Mouse (Mus musculus) MEL (cell line): ENCODE measurements around the gene Mpzl3. TPM values are rescaled to one million over a fixed set of nuclear protein-coding genes. Genes with fewer than 3 reads are reported as not detected.

ENCODE experiments used
- DNase-seq: peaks from one replicate; pipeline ENCODE4 v3.0.0; 2011; ENCODE audit warnings: low read depth, low spot score
- H3K27ac ChIP-seq: 2 replicates; pipeline ENCODE4 v1.5.1; 2012; ENCODE audit warnings: low read depth, mild to moderate bottlenecking, control low read depth, low read length, moderate library complexity; ENCODE audit not compliant: control insufficient read depth
- H3K27me3 ChIP-seq, 2 experiments: fragments of 150-350 bp in 1 of 2; sonication (generic) in 1 of 2; 2 replicates each; pipeline ENCODE4 v1.6.1; 2012; ENCODE audit warnings: low read length in 2 of 2, mild to moderate bottlenecking in 2 of 2, improper control_type of control experiment in 1 of 2, moderate library complexity in 1 of 2; ENCODE audit not compliant: insufficient read depth in 2 of 2, control insufficient read depth in 1 of 2
- H3K36me3 ChIP-seq, 2 experiments: 2 replicates each; pipeline ENCODE4 v1.6.1; 2012 to 2014; ENCODE audit warnings: low read length in 2 of 2, improper control_type of control experiment in 1 of 2, inconsistent platforms in 1 of 2, mild to moderate bottlenecking in 1 of 2; ENCODE audit not compliant: insufficient read depth in 2 of 2, control insufficient read depth in 1 of 2
- H3K4me1 ChIP-seq, 2 experiments: fragments of 150-350 bp in 1 of 2; sonication (generic) in 1 of 2; 2 replicates each; pipeline ENCODE4 v1.6.1; 2012; ENCODE audit warnings: low read length in 2 of 2, improper control_type of control experiment in 1 of 2, mild to moderate bottlenecking in 1 of 2; ENCODE audit not compliant: insufficient read depth in 2 of 2, control insufficient read depth in 1 of 2
- H3K4me3 ChIP-seq, 2 experiments: fragments of 150-350 bp in 1 of 2; sonication (generic) in 1 of 2; 2 replicates each; pipeline ENCODE4 v1.5.1; 2012; ENCODE audit warnings: low read depth in 2 of 2, low read length in 2 of 2, mild to moderate bottlenecking in 2 of 2, moderate library complexity in 2 of 2, control low read depth in 1 of 2, improper control_type of control experiment in 1 of 2; ENCODE audit not compliant: control insufficient read depth in 1 of 2, insufficient read depth in 1 of 2
- H3K79me2 ChIP-seq: 2 replicates; pipeline ENCODE4 v1.6.1; 2012; ENCODE audit warnings: mild to moderate bottlenecking, low read length, moderate library complexity; ENCODE audit not compliant: control insufficient read depth, poor library complexity, insufficient read depth
- H3K9ac ChIP-seq: 2 replicates; pipeline ENCODE4 v1.6.1; 2012; ENCODE audit warnings: low read depth, mild to moderate bottlenecking, control low read depth, low read length, moderate library complexity; ENCODE audit not compliant: control insufficient read depth, poor library complexity, severe bottlenecking
- H3K9me3 ChIP-seq: fragments of 150-350 bp; sonication (generic); replicated peaks from 2 replicates; pipeline ENCODE4 v1.6.1; 2012; ENCODE audit warnings: mild to moderate bottlenecking, low read length, improper control_type of control experiment, moderate library complexity; ENCODE audit not compliant: insufficient read depth
- BHLHE40 ChIP-seq: IDR thresholded peaks from 2 replicates; pipeline ENCODE4 v1.6.1; 2012; ENCODE audit warnings: low read depth, mild to moderate bottlenecking, inconsistent platforms, low read length, improper control_type of control experiment, borderline replicate concordance
- CHD1 ChIP-seq: IDR thresholded peaks from 2 replicates; pipeline ENCODE4 v1.6.1; 2012; ENCODE audit warnings: low read depth, mild to moderate bottlenecking, inconsistent platforms, low read length, improper control_type of control experiment
- CTCF ChIP-seq, 3 experiments: IDR thresholded peaks in 2 of 3; conservative IDR thresholded peaks in 1 of 3; 2 replicates each; pipeline ENCODE4 v1.5.1; 2011 to 2012; ENCODE audit warnings: low read length in 3 of 3, low read depth in 2 of 3, mild to moderate bottlenecking in 2 of 3, improper control_type of control experiment in 1 of 3, inconsistent platforms in 1 of 3, mixed read lengths in 1 of 3, moderate library complexity in 1 of 3; ENCODE audit not compliant: control insufficient read depth in 1 of 3, insufficient read depth in 1 of 3, poor library complexity in 1 of 3, severe bottlenecking in 1 of 3
- E2F4 ChIP-seq: IDR thresholded peaks from 2 replicates; pipeline ENCODE4 v1.6.1; 2011; ENCODE audit warnings: low read depth, low read length, improper control_type of control experiment, borderline replicate concordance
- ELF1 ChIP-seq: IDR thresholded peaks from 2 replicates; pipeline ENCODE4 v1.6.1; 2014; ENCODE audit warnings: low read depth, mild to moderate bottlenecking, inconsistent platforms, low read length, improper control_type of control experiment, moderate library complexity
- EP300 ChIP-seq, 2 experiments: IDR thresholded peaks; 2 replicates each; pipeline ENCODE4 v1.6.1; 2011; ENCODE audit warnings: improper control_type of control experiment in 2 of 2, low read length in 2 of 2, low read depth in 1 of 2, mild to moderate bottlenecking in 1 of 2
- ETS1 ChIP-seq: IDR thresholded peaks from 2 replicates; pipeline ENCODE4 v1.6.1; 2012; ENCODE audit warnings: low read depth, mild to moderate bottlenecking, inconsistent platforms, low read length, improper control_type of control experiment, moderate library complexity
- GATA1 ChIP-seq: IDR thresholded peaks from 2 replicates; pipeline ENCODE4 v1.6.1; 2011; ENCODE audit warnings: low read depth, low read length, improper control_type of control experiment
- MAX ChIP-seq: IDR thresholded peaks from 2 replicates; pipeline ENCODE4 v1.6.1; 2011; ENCODE audit warnings: low read length, improper control_type of control experiment
- MXI1 ChIP-seq: IDR thresholded peaks from 2 replicates; pipeline ENCODE4 v1.6.1; 2011; ENCODE audit warnings: mild to moderate bottlenecking, low read depth, low read length, improper control_type of control experiment
- MYC ChIP-seq: IDR thresholded peaks from 2 replicates; pipeline ENCODE4 v1.6.1; 2011; ENCODE audit warnings: low read depth, mild to moderate bottlenecking, low read length, improper control_type of control experiment, moderate library complexity
- NRF1 ChIP-seq: IDR thresholded peaks from 2 replicates; pipeline ENCODE4 v1.6.1; 2014; ENCODE audit warnings: low read depth, mild to moderate bottlenecking, inconsistent platforms, low read length, improper control_type of control experiment, moderate library complexity; ENCODE audit not compliant: poor library complexity, insufficient read depth, severe bottlenecking
- POLR2A ChIP-seq, 2 experiments: IDR thresholded peaks; 2 replicates each; pipeline ENCODE4 v1.6.1; 2011 to 2012; ENCODE audit warnings: low read length in 2 of 2, mild to moderate bottlenecking in 2 of 2, control low read depth in 1 of 2, improper control_type of control experiment in 1 of 2, low read depth in 1 of 2, moderate library complexity in 1 of 2; ENCODE audit not compliant: control insufficient read depth in 1 of 2, insufficient read depth in 1 of 2, poor library complexity in 1 of 2
- POLR2AphosphoS2 ChIP-seq: IDR thresholded peaks from 2 replicates; pipeline ENCODE4 v1.6.1; 2011; ENCODE audit warnings: low read length, improper control_type of control experiment
- POLR2AphosphoS5 ChIP-seq: IDR thresholded peaks from 2 replicates; pipeline ENCODE4 v1.6.1; 2012; ENCODE audit warnings: low read depth, borderline replicate concordance, mild to moderate bottlenecking, inconsistent platforms, low read length, moderate library complexity, mixed read lengths
- RAD21 ChIP-seq: IDR thresholded peaks from 2 replicates; pipeline ENCODE4 v1.6.1; 2011; ENCODE audit warnings: mild to moderate bottlenecking, low read depth, low read length, improper control_type of control experiment
- RCOR1 ChIP-seq: IDR thresholded peaks from 2 replicates; pipeline ENCODE4 v1.6.1; 2012; ENCODE audit warnings: low read depth, mild to moderate bottlenecking, inconsistent platforms, low read length, improper control_type of control experiment
- TAL1 ChIP-seq: IDR thresholded peaks from 2 replicates; pipeline ENCODE4 v1.6.1; 2012; ENCODE audit warnings: mild to moderate bottlenecking, inconsistent platforms, low read length, moderate library complexity, mixed read lengths
- TCF12 ChIP-seq: IDR thresholded peaks from 2 replicates; pipeline ENCODE4 v1.6.1; 2014; ENCODE audit warnings: low read depth, mild to moderate bottlenecking, inconsistent platforms, low read length, improper control_type of control experiment, moderate library complexity
- UBTF ChIP-seq: IDR thresholded peaks from 2 replicates; pipeline ENCODE4 v1.6.1; 2012; ENCODE audit warnings: low read depth, mild to moderate bottlenecking, inconsistent platforms, low read length, improper control_type of control experiment, moderate library complexity, borderline replicate concordance; ENCODE audit not compliant: insufficient read depth
- USF1 ChIP-seq: IDR thresholded peaks from 2 replicates; pipeline ENCODE4 v1.6.1; 2014; ENCODE audit warnings: low read depth, mild to moderate bottlenecking, inconsistent platforms, low read length, improper control_type of control experiment, moderate library complexity
- ZKSCAN1 ChIP-seq: IDR thresholded peaks from 2 replicates; pipeline ENCODE4 v1.6.1; 2012; ENCODE audit warnings: low read depth, mild to moderate bottlenecking, inconsistent platforms, low read length, improper control_type of control experiment, moderate library complexity
- ZMIZ1 ChIP-seq: IDR thresholded peaks from 2 replicates; pipeline ENCODE4 v1.6.1; 2012; ENCODE audit warnings: low read depth, mild to moderate bottlenecking, inconsistent platforms, low read length, improper control_type of control experiment, moderate library complexity
- polyA plus RNA-seq, 2 experiments: library from polyadenylated mRNA; stranded (reverse) in 1 of 2; unstranded in 1 of 2; fragments of >175 nt in 1 of 2; fragments of >200 nt in 1 of 2; gene quantifications; 2 replicates each; pipeline versions ENCODE4 v1.2.1 to v1.2.4; 2012; ENCODE audit warnings: low replicate concordance in 2 of 2, low read depth in 1 of 2; ENCODE audit not compliant: insufficient read length in 2 of 2, insufficient read depth in 1 of 2, missing spikeins in 1 of 2
- total RNA-seq: library from RNA; depleted of rRNA; stranded (reverse); fragments of 300-350 nt; gene quantifications from 2 replicates; pipeline ENCODE4 v1.2.3, GENCODE M21; 2012

Mpzl3 gene
- total and polyA plus RNA-seq, 3 experiments: not detected

DNA sequence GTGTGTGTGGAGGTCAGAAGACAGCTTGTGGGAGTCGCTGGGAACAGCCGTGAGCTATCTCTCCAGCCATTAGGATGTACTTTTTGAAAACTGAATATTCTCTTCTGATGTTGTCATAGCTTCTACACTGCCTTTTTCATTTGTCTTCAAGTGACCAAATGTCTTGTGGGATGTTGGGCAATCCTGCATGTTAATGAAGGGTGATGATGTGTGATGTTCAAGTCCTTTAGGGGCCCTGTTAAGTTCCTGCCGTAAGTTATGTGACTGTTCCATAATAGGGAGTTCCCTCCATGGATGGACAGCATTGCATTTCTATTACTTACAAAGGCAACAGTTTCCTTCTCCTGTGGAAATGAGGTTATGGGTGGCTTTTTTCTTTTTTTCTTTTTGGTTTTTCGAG is 11.7 kb downstream of the Mpzl3 start:
- H3K4me3 ChIP-seq: no peak overlapping the region
- H3K27ac ChIP-seq: no peak overlapping the region
- no peak overlapping the region for H3K9ac ChIP-seq
- H3K79me2 ChIP-seq: no peaks in the 10 kb centered on the region
- TF ChIP-seq ZMIZ1 (no peak), TAL1 (no peak), ELF1 (no peak), RCOR1 (no peak), USF1 (no peak), UBTF (no peak), TCF12 (no peak)
- TF ChIP-seq, all 39 proteins: peak for 0
- H3K4me1 ChIP-seq: no peaks in the 10 kb centered on the region
- DNase-seq: no peak
- peaks cover 27 to 29% of the 10 kb centered on the region in 2 experiments for H3K27me3 ChIP-seq
- H3K9me3 ChIP-seq: no peaks in the 10 kb centered on the region
- no peaks in the 10 kb centered on the region for H3K36me3 ChIP-seq

DNA sequence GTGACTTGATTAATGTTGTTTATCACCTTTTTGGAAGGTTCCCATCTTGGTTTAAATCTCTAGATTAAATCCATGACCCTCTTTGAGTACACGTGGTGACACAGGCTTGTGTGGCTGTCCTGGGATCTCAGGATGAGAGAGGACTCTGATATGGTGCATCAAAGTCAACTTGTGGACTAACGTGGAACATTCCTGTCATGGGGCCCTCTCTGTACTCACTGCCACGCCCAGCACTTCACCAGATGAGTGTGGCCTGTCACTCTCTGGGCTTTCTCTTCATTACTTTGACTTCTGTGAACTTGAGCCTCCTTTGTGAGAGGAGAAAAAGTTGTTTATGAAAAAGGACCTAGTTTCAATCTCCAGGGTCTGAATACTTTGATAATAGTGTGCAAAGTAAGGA is 16.8 kb downstream of the Mpzl3 start:
- Histone ChIP-seq H3K9me3 (no peaks in the 10 kb centered on the region), H3K27ac (no peak overlapping the region), H3K27me3 (peaks cover 22 to 32% of the 10 kb centered on the region in 2 experiments), H3K9ac (no peak overlapping the region), H3K36me3 (no peaks in the 10 kb centered on the region), H3K4me1 (no peaks in the 10 kb centered on the region), H3K4me3 (no peak overlapping the region), H3K79me2 (no peaks in the 10 kb centered on the region)
- no peak for DNase-seq
- TF ChIP-seq MAX (no peak), RCOR1 (no peak), ZKSCAN1 (no peak), RAD21 (no peak), MXI1 (no peak), ETS1 (no peak), MYC (no peak), POLR2A (IDR thresholded peaks at IDR 0.05; ENCODE audit: control insufficient read depth in 1 of 2, insufficient read depth in 1 of 2, low read depth in 1 of 2, low read length in 2 of 2, poor library complexity in 1 of 2) (no peak), POLR2AphosphoS2 (no peak), GATA1 (no peak), CHD1 (no peak), ELF1 (no peak), EP300 (IDR thresholded peaks at IDR 0.05; ENCODE audit: low read depth in 1 of 2, low read length in 2 of 2) (no peak), POLR2AphosphoS5 (no peak), BHLHE40 (no peak), E2F4 (no peak), CTCF (IDR thresholded peaks at IDR 0.05 in 2 of 3, conservative IDR thresholded peaks at IDR 0.05 in 1 of 3; ENCODE audit: control insufficient read depth in 1 of 3, insufficient read depth in 1 of 3, low read depth in 2 of 3, low read length in 3 of 3, poor library complexity in 1 of 3, severe bottlenecking in 1 of 3) (no peak), NRF1 (no peak)
- TF ChIP-seq, all 39 proteins: peak for 0
